Mouse (Mus musculus) hindbrain, embryonic 12.5 days (tissue): ENCODE results near the gene Dusp5. TPM values are rescaled to one million over a fixed set of nuclear protein-coding genes. Genes with fewer than 3 reads are reported as not detected.

ENCODE experiments used
- ATAC-seq: fragments of 200-750 bp; cut with Nextera tagmentation; 2 replicates; pipeline ENCODE4 v1.8.0; 2017; ENCODE audit warnings: moderate TSS enrichment; ENCODE audit not compliant: low FRiP score
- H3K27ac ChIP-seq: fragments of 300-500 bp; sonication (generic); 2 replicates; pipeline ENCODE4 v1.5.1; 2016; ENCODE audit warnings: mild to moderate bottlenecking
- H3K27me3 ChIP-seq: fragments of 300-500 bp; sonication (generic); 2 replicates; pipeline ENCODE4 v1.6.1; 2016; ENCODE audit warnings: mild to moderate bottlenecking
- H3K36me3 ChIP-seq: fragments of 300-500 bp; sonication (generic); 2 replicates; pipeline ENCODE4 v1.6.1; 2016; ENCODE audit warnings: mild to moderate bottlenecking
- H3K4me1 ChIP-seq: fragments of 300-500 bp; sonication (generic); 2 replicates; pipeline ENCODE4 v1.6.1; 2016
- H3K4me2 ChIP-seq: fragments of 300-500 bp; sonication (generic); replicated peaks from 2 replicates; pipeline ENCODE4 v1.6.1; 2016; ENCODE audit warnings: mild to moderate bottlenecking
- H3K4me3 ChIP-seq: fragments of 300-500 bp; sonication (generic); 2 replicates; pipeline ENCODE4 v1.5.1; 2016; ENCODE audit warnings: mild to moderate bottlenecking
- H3K9ac ChIP-seq: fragments of 300-500 bp; sonication (generic); 2 replicates; pipeline ENCODE4 v1.6.1; 2016; ENCODE audit warnings: mild to moderate bottlenecking, moderate library complexity
- H3K9me3 ChIP-seq: fragments of 300-500 bp; sonication (generic); replicated peaks from 2 replicates; pipeline ENCODE4 v1.6.1; 2016; ENCODE audit warnings: mild to moderate bottlenecking
- WGBS: fragments of 180-500 bp; shearing (Covaris S2); methylation state at CpG from one replicate; pipeline ENCODE4 v1.1.7; 2016; 5-methylcytosine and 5-hydroxymethylcytosine counted together
- polyA plus RNA-seq: library from polyadenylated mRNA; unstranded; fragments of >200 nt; fragmentation: Nextera tagmentation; extraction: Ambion mirVana; gene quantifications from 2 replicates; pipeline ENCODE4 v1.2.1, GENCODE M21; 2016

The Dusp5 gene
- polyA plus RNA-seq, 1 experiment from 2014 or later, result 2.4 TPM

DNA sequence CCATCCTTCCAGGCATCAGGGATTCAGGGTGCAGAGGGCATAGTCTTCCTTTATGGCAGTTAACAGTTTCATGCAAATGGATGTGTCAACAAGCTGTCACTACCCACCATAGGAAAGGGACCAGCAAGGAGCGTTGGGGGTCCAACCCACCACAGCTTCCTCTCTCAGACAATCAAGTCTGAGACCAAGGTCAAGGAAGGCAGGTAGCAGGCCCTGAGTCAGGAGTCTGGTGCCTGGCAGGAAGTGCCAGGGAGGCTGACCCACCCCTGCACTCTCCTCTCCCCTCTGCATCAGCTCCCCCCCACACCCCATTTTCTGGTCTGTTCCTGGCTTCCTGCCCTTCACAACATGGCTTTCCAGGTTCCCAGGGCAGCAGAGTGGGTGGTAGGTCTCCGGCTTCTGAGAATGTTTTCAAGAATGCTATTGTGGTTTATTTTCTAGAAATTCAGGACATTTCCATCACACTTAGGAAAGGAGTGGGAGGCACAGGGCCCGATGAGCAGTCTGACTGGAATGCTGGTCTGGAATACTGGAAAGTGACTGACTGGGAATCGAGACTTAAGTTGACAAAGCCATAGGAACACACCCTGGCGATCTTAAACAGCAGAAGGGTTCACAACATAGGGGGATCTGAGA is 26.2 kb downstream of the Dusp5 start:
- 75% methylated on average over 5 of the region's 5 CpGs for WGBS
- ATAC-seq, result no peak

DNA sequence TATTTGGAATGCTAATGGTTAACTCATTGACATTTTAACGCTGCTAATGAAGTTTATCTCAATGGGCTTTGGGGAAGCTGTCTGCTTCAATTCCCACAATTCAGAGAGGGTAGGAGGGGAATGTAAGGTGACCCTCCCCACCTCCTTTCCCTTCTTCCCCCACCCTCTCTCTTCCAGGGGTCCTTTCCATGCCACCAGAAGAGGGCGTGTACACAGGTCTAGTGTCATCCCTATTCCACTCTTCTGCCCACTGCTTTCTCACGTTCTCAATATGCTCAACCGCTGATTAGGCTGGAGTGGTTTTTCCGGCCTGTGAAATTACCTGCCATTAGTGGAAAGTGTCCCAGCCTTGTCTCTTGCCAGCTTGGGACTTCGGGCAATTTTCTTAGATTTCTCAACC is 27.9 kb downstream of the Dusp5 start:
- Histone ChIP-seq H3K4me2 (peak overlapping the region; percentile 34; the same call in 1 of the 2 replicates), H3K27ac (no peak overlapping the region), H3K9me3 (no peaks in the 10 kb centered on the region), H3K36me3 (no peaks in the 10 kb centered on the region), H3K4me1 (peaks cover 8% of the 10 kb centered on the region), H3K27me3 (peaks cover 3% of the 10 kb centered on the region; the same call in 1 of the 2 replicates), H3K4me3 (no peak overlapping the region), H3K9ac (no peak overlapping the region)
- 27% methylated on average over 6 of the region's 6 CpGs for WGBS
- no peak for ATAC-seq

More for the DNA sequence above, 26.2 kb downstream of the Dusp5 start:
- Histone ChIP-seq H3K9ac (no peak overlapping the region), H3K9me3 (no peaks in the 10 kb centered on the region), H3K4me2 (no peak overlapping the region), H3K4me3 (no peak overlapping the region), H3K27ac (no peak overlapping the region), H3K27me3 (peaks cover 3% of the 10 kb centered on the region; the same call in 1 of the 2 replicates), H3K4me1 (peaks cover 8% of the 10 kb centered on the region), H3K36me3 (no peaks in the 10 kb centered on the region)

DNA sequence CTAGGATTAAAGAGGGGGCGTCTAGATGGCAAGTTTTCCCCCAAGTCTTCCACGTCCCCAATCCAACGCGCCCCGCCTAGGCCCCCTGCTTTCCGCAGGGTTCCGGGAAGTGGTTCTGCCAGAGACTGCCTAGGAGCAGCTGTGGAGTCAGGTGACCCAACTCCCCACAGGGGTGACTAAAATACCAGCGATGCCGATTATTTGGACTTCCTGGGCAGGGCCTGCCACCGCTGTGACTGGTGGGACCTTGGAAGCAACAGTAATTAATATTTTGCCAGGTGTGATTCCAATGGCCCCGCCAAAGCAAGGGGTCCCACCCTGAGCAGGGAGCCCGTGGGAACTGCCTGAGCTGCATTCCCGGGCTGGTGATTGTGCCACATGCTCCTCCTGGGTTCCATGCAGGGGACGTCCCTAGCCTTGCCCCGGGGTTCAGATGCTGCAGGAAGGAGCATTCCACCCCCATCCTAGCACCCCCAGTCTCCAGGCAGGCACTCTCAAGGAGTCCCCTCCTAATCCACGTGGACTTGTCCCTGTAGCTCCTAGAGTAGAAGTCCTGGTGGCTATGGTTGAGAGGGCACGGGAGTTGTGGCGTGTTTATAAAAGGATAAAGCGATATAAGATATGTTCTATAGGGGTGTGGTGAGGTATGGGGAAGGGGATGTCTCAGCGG is 28.5 kb downstream of the Dusp5 start:
- Histone ChIP-seq H3K9me3 (no peaks in the 10 kb centered on the region), H3K4me3 (no peak overlapping the region), H3K27ac (no peak overlapping the region), H3K9ac (no peak overlapping the region), H3K4me1 (peaks cover 8% of the 10 kb centered on the region), H3K36me3 (no peaks in the 10 kb centered on the region), H3K27me3 (peaks cover 3% of the 10 kb centered on the region; the same call in 1 of the 2 replicates), H3K4me2 (peak overlapping the region; percentile 34)
- no peak for ATAC-seq
- 38% methylated on average over 20 of the region's 20 CpGs for WGBS

DNA sequence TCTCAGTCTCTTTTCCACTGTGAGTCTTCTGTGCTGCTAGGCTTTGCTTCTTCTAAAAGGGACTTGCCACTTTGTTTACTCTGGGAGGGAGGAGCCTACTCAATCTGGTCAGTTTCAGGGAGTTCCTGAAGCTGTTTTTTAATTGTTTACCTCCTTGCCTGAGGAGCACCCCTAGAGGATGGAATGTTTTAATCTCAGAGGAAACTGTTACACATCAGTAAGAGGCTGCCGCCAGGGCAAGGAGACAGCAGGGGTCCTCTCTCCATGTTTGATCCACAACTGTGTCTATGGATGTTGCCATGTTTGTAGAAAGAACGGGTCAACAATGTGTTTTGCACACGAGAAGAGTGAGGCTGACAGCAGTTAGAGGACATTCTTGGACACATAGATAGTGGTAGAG is 31.5 kb downstream of the Dusp5 start:
- Histone ChIP-seq H3K4me1 (peaks cover 8% of the 10 kb centered on the region), H3K27me3 (peaks cover 3% of the 10 kb centered on the region; the same call in 1 of the 2 replicates), H3K27ac (no peak overlapping the region), H3K9me3 (peaks cover 3% of the 10 kb centered on the region; the same call in 1 of the 2 replicates), H3K4me3 (no peak overlapping the region), H3K4me2 (no peak overlapping the region), H3K36me3 (no peaks in the 10 kb centered on the region), H3K9ac (no peak overlapping the region)
- ATAC-seq, result no peak
- 78% methylated on average over 3 of the region's 3 CpGs for WGBS

DNA sequence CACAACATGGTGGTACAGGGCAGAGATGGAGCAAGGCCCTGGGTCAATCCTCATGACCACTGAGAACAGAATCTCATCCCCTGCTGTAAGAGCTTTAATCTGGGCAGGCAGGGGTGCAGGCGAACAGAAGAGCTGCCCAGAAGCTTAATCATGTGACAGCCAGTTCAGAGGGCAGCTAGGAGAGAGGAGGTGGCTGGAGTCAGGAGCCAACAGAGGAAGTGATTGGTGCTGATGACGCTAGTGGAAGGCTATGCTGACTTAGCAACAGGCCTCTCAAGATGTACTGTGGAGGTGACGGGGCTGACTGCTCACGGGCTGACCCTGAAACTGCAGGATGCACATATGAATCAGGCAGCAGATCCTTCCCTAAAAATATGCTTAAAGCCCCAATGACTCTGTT is 35.3 kb downstream of the Dusp5 start:
- Histone ChIP-seq H3K27me3 (no peaks in the 10 kb centered on the region), H3K36me3 (no peaks in the 10 kb centered on the region), H3K27ac (no peak overlapping the region), H3K4me3 (no peak overlapping the region), H3K9ac (no peak overlapping the region), H3K4me1 (no peaks in the 10 kb centered on the region), H3K9me3 (peaks cover 3% of the 10 kb centered on the region; the same call in 1 of the 2 replicates), H3K4me2 (no peak overlapping the region)
- no peak for ATAC-seq
- 50% methylated on average over 4 of the region's 4 CpGs for WGBS

DNA sequence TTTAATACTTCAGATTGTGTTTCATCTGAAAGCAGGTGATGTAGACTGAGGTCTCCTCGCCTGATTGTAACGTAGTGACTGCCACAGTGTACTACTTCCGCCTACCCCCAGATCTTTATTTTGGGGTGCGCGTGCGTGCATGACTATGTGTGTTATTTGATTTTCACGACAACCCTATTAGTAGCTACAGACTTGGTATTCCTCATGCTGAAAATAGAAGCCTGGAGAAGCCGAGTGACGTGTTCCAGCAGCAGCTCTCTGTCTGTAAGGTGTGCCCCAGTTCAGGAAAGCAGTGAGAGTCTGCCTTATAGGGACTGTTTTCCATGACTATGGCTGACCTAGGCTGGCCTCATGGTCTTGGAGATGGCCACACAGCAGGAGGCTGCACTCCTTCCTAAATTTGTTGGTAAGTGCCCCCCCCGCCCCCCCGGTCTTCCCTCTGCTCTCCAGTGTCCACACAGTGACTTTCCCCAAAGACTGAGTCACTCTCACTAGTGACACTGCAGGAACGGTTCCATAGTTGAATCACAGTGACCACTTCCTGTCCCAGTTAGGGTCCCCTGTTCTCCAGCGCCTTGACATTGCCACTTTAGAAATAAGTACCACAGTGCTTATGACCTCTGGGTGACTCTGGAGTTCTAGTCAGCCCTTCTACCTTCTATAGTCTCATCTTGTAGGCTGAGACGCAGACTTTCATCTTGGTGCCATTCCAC is 36.8 kb downstream of the Dusp5 start:
- 91% methylated on average over 14 of the region's 14 CpGs for WGBS
- no peak for ATAC-seq

DNA sequence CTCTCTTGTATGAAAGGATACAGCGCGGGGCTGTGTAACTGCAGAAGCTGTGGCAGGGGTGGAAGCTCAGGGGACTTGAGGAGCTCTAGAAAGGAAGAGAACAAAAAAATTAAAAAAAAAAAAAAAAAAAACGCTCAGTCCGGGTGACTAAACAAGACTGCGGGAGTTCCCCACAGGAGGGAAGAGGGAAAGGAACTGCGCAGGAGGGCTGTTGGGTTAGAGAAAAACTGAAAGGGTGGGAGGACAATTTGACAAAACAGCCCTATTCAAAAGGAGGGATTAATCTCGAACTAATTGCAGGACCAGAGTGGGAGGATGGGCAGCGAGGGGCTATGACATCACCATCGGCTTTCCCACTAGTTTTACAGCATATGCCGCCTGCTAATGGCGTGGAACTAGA is 39.0 kb downstream of the Dusp5 start:
- WGBS, result 19% methylated on average over 10 of the region's 11 CpGs
- Histone ChIP-seq H3K36me3 (no peaks in the 10 kb centered on the region), H3K27me3 (no peaks in the 10 kb centered on the region), H3K4me2 (0 out of 2 replicates have a peak overlapping the region, but pooled peaks have one; percentile 13), H3K4me3 (no peak overlapping the region), H3K4me1 (no peaks in the 10 kb centered on the region), H3K9ac (no peak overlapping the region), H3K27ac (no peak overlapping the region), H3K9me3 (peaks cover 3% of the 10 kb centered on the region; the same call in 1 of the 2 replicates)
- ATAC-seq, result no peak

More for the DNA sequence above, 36.8 kb downstream of the Dusp5 start:
- H3K4me1 ChIP-seq, result no peaks in the 10 kb centered on the region
- no peak overlapping the region for H3K4me2 ChIP-seq
- H3K4me3 ChIP-seq, result no peak overlapping the region
- no peaks in the 10 kb centered on the region for H3K36me3 ChIP-seq
- H3K27ac ChIP-seq, result no peak overlapping the region
- no peak overlapping the region for H3K9ac ChIP-seq
- H3K9me3 ChIP-seq, result peaks cover 3% of the 10 kb centered on the region; the same call in 1 of the 2 replicates
- H3K27me3 ChIP-seq, result no peaks in the 10 kb centered on the region

DNA sequence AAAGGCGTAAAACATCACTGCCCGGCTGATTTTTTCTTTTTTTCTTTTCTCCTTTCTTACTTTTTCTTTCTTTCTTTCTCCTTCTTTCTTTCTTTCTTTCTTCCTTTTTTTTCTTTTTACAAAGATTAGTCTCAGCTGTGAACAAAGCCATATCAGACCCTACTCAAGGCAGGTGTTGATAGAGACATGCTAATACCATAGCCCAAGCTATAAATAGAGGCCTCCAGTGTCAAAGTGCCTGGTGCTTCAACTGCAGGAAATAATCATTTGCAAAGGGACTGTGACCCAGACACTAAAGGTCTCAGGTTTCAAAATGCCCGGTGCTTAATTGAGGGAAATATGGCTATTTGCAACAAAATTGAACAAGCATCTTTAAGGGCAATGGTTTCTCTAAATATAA is 39.6 kb downstream of the Dusp5 start:
- no peak for ATAC-seq
- Histone ChIP-seq H3K4me2 (no peak overlapping the region), H3K27ac (no peak overlapping the region), H3K9me3 (no peaks in the 10 kb centered on the region), H3K4me1 (no peaks in the 10 kb centered on the region), H3K36me3 (no peaks in the 10 kb centered on the region), H3K27me3 (no peaks in the 10 kb centered on the region), H3K9ac (no peak overlapping the region), H3K4me3 (no peak overlapping the region)
- 83% methylated on average over 3 of the region's 3 CpGs for WGBS

DNA sequence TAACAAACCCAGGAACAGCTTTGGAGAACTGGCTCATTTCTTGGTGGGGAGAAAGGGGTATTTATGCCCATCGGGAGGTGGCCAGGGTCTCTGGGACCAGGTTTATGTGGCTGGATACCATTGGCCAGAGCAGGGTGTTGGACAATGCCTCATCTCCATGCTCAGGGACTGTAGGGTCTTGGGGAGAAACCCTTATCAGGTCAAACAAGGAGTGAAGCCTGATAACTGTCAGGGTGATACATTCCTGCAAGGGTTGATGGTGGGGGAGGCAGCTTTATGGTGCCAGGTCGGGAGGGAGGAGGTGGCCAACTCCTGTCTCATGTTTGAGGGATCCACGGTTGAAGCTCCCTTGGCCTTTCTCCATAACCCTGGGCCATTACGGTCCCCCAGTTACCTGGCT is 42.1 kb downstream of the Dusp5 start:
- H3K9me3 ChIP-seq, result no peaks in the 10 kb centered on the region
- no peak overlapping the region for H3K27ac ChIP-seq
- H3K9ac ChIP-seq, result no peak overlapping the region
- H3K27me3 ChIP-seq, result no peaks in the 10 kb centered on the region
- no peak for ATAC-seq
- H3K4me3 ChIP-seq, result no peak overlapping the region
- no peaks in the 10 kb centered on the region for H3K4me1 ChIP-seq
- 82% methylated on average over 4 of the region's 4 CpGs for WGBS
- no peaks in the 10 kb centered on the region for H3K36me3 ChIP-seq
- H3K4me2 ChIP-seq, result no peak overlapping the region

DNA sequence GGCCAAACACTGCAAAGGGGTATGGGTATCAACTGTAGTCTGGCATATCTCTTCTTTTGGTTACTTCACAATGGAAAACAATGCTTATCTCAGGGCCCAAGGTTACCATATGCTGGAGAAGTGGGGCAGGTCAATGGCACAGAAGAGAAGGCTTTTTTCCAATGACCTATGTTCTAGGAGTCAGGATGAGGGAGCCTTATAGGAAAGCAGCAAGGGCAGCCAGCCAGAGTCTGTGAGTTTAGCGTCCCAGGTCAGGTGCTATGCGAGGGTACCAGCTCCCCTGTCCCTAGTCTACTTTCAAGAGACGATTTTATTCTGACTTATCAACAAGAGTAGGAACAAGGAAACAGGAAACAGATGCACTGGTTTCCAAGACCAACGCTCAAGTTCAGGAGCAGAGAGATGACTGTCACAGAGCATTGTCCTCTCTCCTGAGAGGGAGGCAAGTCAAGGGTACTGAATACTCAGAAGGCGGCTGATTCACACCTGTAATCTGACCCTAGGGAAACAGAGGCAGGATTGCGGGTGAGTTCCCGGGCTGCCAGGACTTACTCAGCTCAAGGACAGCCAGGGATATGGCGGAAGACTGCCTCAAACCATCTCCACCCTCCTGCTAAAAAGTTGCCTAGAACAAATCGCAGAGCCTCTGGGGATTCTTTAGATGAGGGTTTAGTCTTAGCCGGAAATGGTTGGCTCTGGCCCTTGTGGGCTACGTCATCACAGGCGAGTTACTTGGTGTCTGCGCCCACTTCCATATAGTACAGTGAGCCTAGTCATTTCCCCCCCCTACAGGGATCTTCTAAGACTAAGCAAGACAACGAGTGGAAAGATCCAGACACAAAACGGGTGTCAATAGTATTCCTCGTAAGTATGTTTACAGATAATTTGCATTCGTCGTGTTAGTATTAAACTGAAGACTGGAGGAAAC is 42.9 kb downstream of the Dusp5 start:
- no peak overlapping the region for H3K9ac ChIP-seq
- no peaks in the 10 kb centered on the region for H3K4me1 ChIP-seq
- WGBS, result 84% methylated on average over 18 of the region's 18 CpGs
- H3K27me3 ChIP-seq, result no peaks in the 10 kb centered on the region
- no peaks in the 10 kb centered on the region for H3K9me3 ChIP-seq
- H3K4me3 ChIP-seq, result no peak overlapping the region
- H3K4me2 ChIP-seq, result no peak overlapping the region
- no peak for ATAC-seq
- no peaks in the 10 kb centered on the region for H3K36me3 ChIP-seq
- no peak overlapping the region for H3K27ac ChIP-seq

DNA sequence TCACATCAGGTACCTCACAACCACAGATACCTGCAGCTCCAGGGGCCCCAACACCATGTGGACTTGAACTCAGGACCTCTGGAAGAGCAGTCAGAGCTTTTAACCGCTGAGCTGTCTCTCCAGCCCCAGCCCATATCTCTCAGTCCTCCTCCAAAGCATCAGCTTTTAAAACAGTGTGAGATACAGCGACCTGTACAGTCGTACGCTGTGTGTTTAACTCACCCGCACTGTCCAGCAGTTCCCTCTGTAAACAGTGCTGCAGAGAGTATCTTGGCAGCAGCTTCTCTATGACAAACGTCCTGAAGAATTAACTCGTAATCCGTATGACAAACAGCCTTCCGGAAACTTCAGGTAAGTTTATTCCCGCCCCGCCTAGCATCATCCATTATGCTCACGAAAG is 43.7 kb downstream of the Dusp5 start:
- Histone ChIP-seq H3K4me3 (no peak overlapping the region), H3K27ac (no peak overlapping the region), H3K9ac (no peak overlapping the region), H3K27me3 (no peaks in the 10 kb centered on the region), H3K9me3 (no peaks in the 10 kb centered on the region), H3K36me3 (no peaks in the 10 kb centered on the region), H3K4me2 (no peak overlapping the region), H3K4me1 (no peaks in the 10 kb centered on the region)
- no peak for ATAC-seq
- 91% methylated on average over 12 of the region's 12 CpGs for WGBS

DNA sequence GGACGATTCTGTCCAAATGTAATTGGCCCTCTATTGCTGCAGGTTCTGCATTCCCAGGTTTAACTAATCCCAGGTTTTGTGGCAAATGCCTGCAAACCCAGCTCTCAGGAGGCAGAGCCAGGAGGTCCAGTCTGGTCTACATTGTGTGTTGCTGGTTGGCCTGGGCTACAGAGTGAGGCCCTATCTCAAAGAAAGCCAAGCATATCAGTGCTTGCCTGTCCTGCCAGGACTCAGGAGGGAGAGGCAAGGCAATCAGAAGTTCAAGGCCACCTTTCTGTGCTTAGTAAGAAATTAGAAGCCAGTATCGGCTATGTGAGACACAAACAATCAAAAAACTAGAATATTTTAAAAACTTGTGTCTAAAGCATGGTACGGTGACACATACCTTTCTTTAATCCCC is 44.2 kb downstream of the Dusp5 start:
- WGBS, result 91% methylated on average over 3 of the region's 3 CpGs

More for the DNA sequence above, 44.2 kb downstream of the Dusp5 start:
- H3K9ac ChIP-seq, result no peak overlapping the region
- H3K36me3 ChIP-seq, result no peaks in the 10 kb centered on the region
- no peak overlapping the region for H3K4me2 ChIP-seq
- no peaks in the 10 kb centered on the region for H3K27me3 ChIP-seq
- H3K9me3 ChIP-seq, result no peaks in the 10 kb centered on the region
- H3K4me1 ChIP-seq, result no peaks in the 10 kb centered on the region
- no peak for ATAC-seq
- H3K4me3 ChIP-seq, result no peak overlapping the region
- no peak overlapping the region for H3K27ac ChIP-seq
